Mouse (Mus musculus): ENCODE data around the gene Pdzk1ip1.

- TF ChIP-seq CTCF (IDR thresholded peaks at IDR 0.05; ENCODE audit: extremely low read depth, insufficient read length, insufficient replicate concordance, low read depth, low read length) (no peak), POLR2A (IDR thresholded peaks at IDR 0.05; ENCODE audit: low read depth, low read length) (no peak)
These were observed 45.8 kb downstream of the Pdzk1ip1 start for GRCm38 (mm10) chr4:115134296-115134630.

Measured in small intestine, adult 2 months (tissue).